Mouse (Mus musculus): ENCODE measurements at regions not wholly inside any gene's neighbourhood (a gene's known extent, or its start where the extent isn't known, plus 50 kb on each side); places are given as distances from the start of the nearest gene placed in this dataset.

GRCm38 (mm10) chr1:90441134-90441868, 161.5 kb upstream of the Cops8 start:
- TF ChIP-seq CTCF (conservative IDR thresholded peaks at IDR 0.05; ENCODE audit: insufficient read depth, insufficient read length, low read depth, low read length) (no peak), POLR2A (IDR thresholded peaks at IDR 0.05; ENCODE audit: low read depth, low read length) (no peak)

All from kidney, adult 2 months (tissue).